Mouse (Mus musculus) regulatory T cell (primary cell): Measurements from ENCODE around the gene Vmn1r82.

Experiments
- in situ Hi-C: fragments of 300-600 bp; cut with MboI, MseI; formaldehyde crosslinking; loops from one replicate; pipeline ENCODE4 v1.15.1; 2025; ENCODE audit warnings: high pct_unique_total_duplicates

The Vmn1r82 gene

GRCm38 (mm10) chr7:12300130-12300529, at the start of gene Vmn1r82:
Gene Vmn1r82, plus strand, starts transcription at chr7:12300430.
- in situ Hi-C loops = no loop called here

GRCm38 (mm10) chr7:12268169-12268568, 32.1 kb upstream of the Vmn1r82 start, which contains the start of gene Vmn1r81:
Gene Vmn1r81, minus strand, starts transcription at chr7:12268269.
- in situ Hi-C loops = no loop called here

GRCm38 (mm10) chr7:12329381-12329780, 29.2 kb downstream of the Vmn1r82 start, which contains the start of gene Vmn1r83:
Gene Vmn1r83, minus strand, starts transcription at chr7:12329481.
- in situ Hi-C loops = no loop called here
